ENCODE assay signal across 8 mouse cellular contexts in the genomic region with DNA sequence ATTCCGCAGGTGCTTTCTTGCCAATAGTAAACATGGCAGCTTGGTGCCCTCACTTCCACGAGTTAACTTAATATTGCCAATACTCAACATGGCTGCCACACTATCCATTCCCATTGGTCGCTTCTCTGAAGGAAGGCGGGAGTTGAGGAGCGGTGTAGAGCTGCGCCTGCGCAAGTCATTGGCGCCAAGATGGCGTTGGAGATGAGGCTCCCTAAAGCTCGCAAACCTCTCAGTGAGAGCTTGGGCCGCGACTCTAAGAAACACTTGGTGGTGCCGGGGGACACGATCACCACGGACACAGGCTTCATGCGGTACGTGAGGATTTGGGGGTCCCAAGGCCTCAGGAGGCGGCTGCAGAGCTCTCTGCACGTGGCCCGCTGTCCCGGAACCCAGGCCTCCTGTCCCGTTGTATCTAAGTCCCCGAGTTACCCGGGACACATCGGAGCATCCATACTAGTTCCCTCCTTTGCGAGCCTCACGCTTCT. TPM values are rescaled to one million over a fixed set of nuclear protein-coding genes. Genes with fewer than 3 reads are reported as not detected.
DNase-seq lines count a peak whose midpoint lies in the region; ATAC-seq lines count a peak whose summit lies in the region.

TSS of gene Exosc2 (plus strand) at position 165 of the 485 bp plus-strand sequence.

- H3K4me2 ChIP-seq in hindbrain, embryonic 12.5 days (replicated peaks): peak within 1 kb of the TSS; percentile 87

- peak within 1 kb of the TSS; percentile 78 for H3K4me3 ChIP-seq in hindbrain, embryonic 12.5 days

- peaks cover 32% of the 10 kb centered on the region for H3K36me3 ChIP-seq in hindbrain, embryonic 12.5 days

- H3K9me3 ChIP-seq in hindbrain, embryonic 12.5 days (replicated peaks): no peaks in the 10 kb centered on the region

- H3K4me1 ChIP-seq in hindbrain, embryonic 12.5 days: peaks cover 14% of the 10 kb centered on the region

- WGBS in hindbrain, embryonic 12.5 days: under 1% methylated on average over 27 of the region's 27 CpGs

- peak; percentile 96 for ATAC-seq in hindbrain, embryonic 12.5 days (ENCODE audit: low FRiP score)

- peak; percentile 98 for DNase-seq in NIH3T3 (ENCODE audit: low read depth)
- DNase-seq in cerebellum, postnatal 10 days: peak; percentile 94
- DNase-seq in frontal cortex, postnatal 10 days (ENCODE audit: low spot score in 2 of 2): peak; percentile 91 to 92
- DNase-seq in layer of hippocampus, postnatal 14 days (ENCODE audit: low spot score in 2 of 2): peak; percentile 90 to 96
- DNase-seq in lung, postnatal 14 days: peak; percentile 91
- DNase-seq in retina, adult 2 months (ENCODE audit: low read depth, low spot score): peak; percentile 93
- peak; percentile 87 to 89 for DNase-seq in thymus, postnatal 36 days

- H3K27me3 ChIP-seq in hindbrain, embryonic 12.5 days: peaks cover 22% of the 10 kb centered on the region

- H3K27ac ChIP-seq in hindbrain, embryonic 12.5 days: 0 out of 2 replicates have a peak within 1 kb of the TSS, but pooled peaks have one; percentile 12

- H3K9ac ChIP-seq in hindbrain, embryonic 12.5 days: peak within 1 kb of the TSS; percentile 78

RNA-seq across cellular contexts. Expression of gene Exosc2, which starts in this region (rescaled TPM):
- 46.4 and 49.4 TPM in 2 replicates for polyA plus RNA-seq in hindbrain, embryonic 12.5 days (2016; fragmentation: Nextera tagmentation; extraction: Ambion mirVana)
- total RNA-seq in layer of hippocampus, postnatal 14 days (2021): 10 to 100 TPM; 17.9 TPM

Comparison
In these comparisons a context has a peak if more than half of its experiments do, and no peak if none do; other contexts are left out.
1. Peak in every context shown above with its lines: DNase-seq, ATAC-seq, H3K4me3 ChIP-seq and H3K27ac ChIP-seq.